Mouse (Mus musculus) ES-E14 (cell line): ENCODE measurements at regions not wholly inside any gene's neighbourhood (a gene's known extent, or its start where the extent isn't known, plus 50 kb on each side); places are given as distances from the start of the nearest gene placed in this dataset.

Source experiments
- CHD2 ChIP-seq: IDR thresholded peaks from 2 replicates; pipeline ENCODE4 v1.6.1; 2014; ENCODE audit warnings: mild to moderate bottlenecking, low read depth, low read length, inconsistent platforms
- HCFC1 ChIP-seq: IDR thresholded peaks from 2 replicates; pipeline ENCODE4 v1.6.1; 2012; ENCODE audit warnings: low read length, inconsistent platforms, borderline replicate concordance; ENCODE audit not compliant: insufficient read depth
- MAFK ChIP-seq: IDR thresholded peaks from 2 replicates; pipeline ENCODE4 v1.6.1; 2014; ENCODE audit warnings: mild to moderate bottlenecking, low read depth, low read length, inconsistent platforms; ENCODE audit not compliant: insufficient read depth
- ZNF384 ChIP-seq: IDR thresholded peaks from 2 replicates; pipeline ENCODE4 v1.6.1; 2012; ENCODE audit warnings: low read depth, low read length, inconsistent platforms

- no peak for TF ChIP-seq ZNF384
- no peak for TF ChIP-seq CHD2
- no peak for TF ChIP-seq MAFK
- no peak for TF ChIP-seq HCFC1
Measured at GRCm38 (mm10) chr14:28699780-28700179, 195.2 kb downstream of the Wnt5a start.
